In genomic region chr17:52600882-52601371, GRCm38 (mm10) we compare ENCODE assay signal across 8 mouse cellular contexts. TPM values are rescaled to one million over a fixed set of nuclear protein-coding genes. Genes with fewer than 3 reads are reported as not detected.
A peak's percentile ranks its signal among the peaks of the same experiment; 100 is the strongest.
DNase-seq lines count a peak whose midpoint lies in the region; ATAC-seq and TF ChIP-seq lines count a peak whose summit lies in the region.

No protein-coding gene starts in this region.

- H3K36me3 ChIP-seq in embryonic facial prominence, embryonic 13.5 days, result no peaks in the 10 kb centered on the region
- H3K36me3 ChIP-seq in heart, embryonic 16.5 days (ENCODE audit: control insufficient read depth, insufficient read depth), result no peaks in the 10 kb centered on the region
- no peaks in the 10 kb centered on the region for H3K36me3 ChIP-seq in liver, adult 2 months (ENCODE audit: control insufficient read depth, insufficient read depth, low read length)
- no peaks in the 10 kb centered on the region for H3K36me3 ChIP-seq in midbrain, embryonic 16.5 days (ENCODE audit: control insufficient read depth, insufficient read depth, low read length)

- TF ChIP-seq CTCF in liver, adult 2 months (IDR thresholded peaks at IDR 0.05; ENCODE audit: low read depth, low read length), result no peak

- no peak for TF ChIP-seq POLR2A in liver, adult 2 months (IDR thresholded peaks at IDR 0.05; ENCODE audit: extremely low read depth, insufficient read depth, low read length)

- H3K27me3 ChIP-seq in embryonic facial prominence, embryonic 13.5 days, result peaks cover 47% of the 10 kb centered on the region
- peaks cover 34% of the 10 kb centered on the region for H3K27me3 ChIP-seq in heart, embryonic 16.5 days (ENCODE audit: control insufficient read depth, insufficient read depth, low read length)
- H3K27me3 ChIP-seq in liver, adult 2 months (ENCODE audit: control insufficient read depth, insufficient read depth, low read length), result 0 out of 2 replicates have a peak, but pooled peaks cover 3% of the 10 kb centered on the region
- no peaks in the 10 kb centered on the region for H3K27me3 ChIP-seq in midbrain, embryonic 16.5 days (ENCODE audit: control insufficient read depth, insufficient read depth, low read depth, low read length)

- H3K4me3 ChIP-seq in embryonic facial prominence, embryonic 13.5 days, result peak overlapping the region; percentile 48
- H3K4me3 ChIP-seq in heart, embryonic 16.5 days (ENCODE audit: low read length), result peak overlapping the region; percentile 51
- peak overlapping the region; percentile 21; the same call in 1 of the 2 replicates for H3K4me3 ChIP-seq in liver, adult 2 months (ENCODE audit: insufficient read depth, low read depth, low read length)
- H3K4me3 ChIP-seq in midbrain, embryonic 16.5 days (ENCODE audit: low read depth, low read length), result peak overlapping the region; percentile 67

- no peaks in the 10 kb centered on the region for H3K9me3 ChIP-seq in embryonic facial prominence, embryonic 13.5 days
- no peaks in the 10 kb centered on the region for H3K9me3 ChIP-seq in heart, embryonic 16.5 days (replicated peaks; ENCODE audit: control insufficient read depth, low read length)
- H3K9me3 ChIP-seq in midbrain, embryonic 16.5 days (replicated peaks; ENCODE audit: control insufficient read depth, low read length, poor library complexity, severe bottlenecking), result no peaks in the 10 kb centered on the region

- H3K27ac ChIP-seq in embryonic facial prominence, embryonic 13.5 days, result no peak overlapping the region
- H3K27ac ChIP-seq in heart, embryonic 16.5 days (ENCODE audit: low read length), result no peak overlapping the region
- no peak overlapping the region for H3K27ac ChIP-seq in liver, adult 2 months (replicated peaks; ENCODE audit: insufficient read depth, low read depth, low read length)
- peak overlapping the region; percentile 94 for H3K27ac ChIP-seq in midbrain, embryonic 16.5 days (ENCODE audit: low read length)

- H3K79me2 ChIP-seq in liver, adult 2 months (ENCODE audit: control insufficient read depth, insufficient read depth, low read length), result no peaks in the 10 kb centered on the region

- peaks cover 15% of the 10 kb centered on the region for H3K4me1 ChIP-seq in embryonic facial prominence, embryonic 13.5 days
- H3K4me1 ChIP-seq in heart, embryonic 16.5 days (ENCODE audit: control insufficient read depth, insufficient read depth, low read length), result no peaks in the 10 kb centered on the region; the same call in 1 of the 2 replicates
- no peaks in the 10 kb centered on the region for H3K4me1 ChIP-seq in liver, adult 2 months (ENCODE audit: control insufficient read depth, insufficient read depth, low read length)
- peaks cover 8% of the 10 kb centered on the region for H3K4me1 ChIP-seq in midbrain, embryonic 16.5 days (ENCODE audit: control insufficient read depth, insufficient read depth, low read length)

- peak; percentile 0 for DNase-seq in spleen, adult 12 weeks (ENCODE audit: low spot score)
- no peak for DNase-seq in spleen, postnatal 14 days (ENCODE audit: low spot score in 2 of 2)
- peak; percentile 7 to 41 for DNase-seq in kidney, postnatal 25 days
- no peak for DNase-seq in liver, adult 2 months (ENCODE audit: extremely low read depth, low read depth, low spot score)
- peak; percentile 46 for DNase-seq in testis, postnatal 14 days (ENCODE audit: low spot score)

- WGBS in embryonic facial prominence, embryonic 13.5 days, result under 1% methylated on average over 22 of the region's 22 CpGs
- WGBS in heart, embryonic 16.5 days, result under 1% methylated on average over 21 of the region's 22 CpGs
- WGBS in liver, adult 2 months, result 1% methylated on average over 22 of the region's 22 CpGs
- 0% methylated on average over 22 of the region's 22 CpGs for WGBS in midbrain, embryonic 16.5 days

- ATAC-seq in embryonic facial prominence, embryonic 13.5 days (ENCODE audit: insufficient number of reproducible peaks, insufficient read depth, low FRiP score, low TSS enrichment, low read depth), result peak; percentile 76
- ATAC-seq in heart, embryonic 16.5 days (replicated peaks; ENCODE audit: extremely low read depth, insufficient read depth, low FRiP score), result peak; percentile 72
- ATAC-seq in midbrain, embryonic 16.5 days, result peak; percentile 97

- peak overlapping the region; percentile 61; the same call in 1 of the 2 replicates for H3K9ac ChIP-seq in embryonic facial prominence, embryonic 13.5 days
- peak overlapping the region; percentile 41; the same call in 1 of the 2 replicates for H3K9ac ChIP-seq in heart, embryonic 16.5 days (ENCODE audit: low read length)
- H3K9ac ChIP-seq in liver, adult 2 months (ENCODE audit: low read depth, low read length), result no peak overlapping the region
- peak overlapping the region; percentile 92 for H3K9ac ChIP-seq in midbrain, embryonic 16.5 days (ENCODE audit: low read depth, low read length)

- H3K4me2 ChIP-seq in embryonic facial prominence, embryonic 13.5 days, result peak overlapping the region; percentile 68
- peak overlapping the region; percentile 76 for H3K4me2 ChIP-seq in heart, embryonic 16.5 days (ENCODE audit: low read depth, low read length)
- H3K4me2 ChIP-seq in midbrain, embryonic 16.5 days (ENCODE audit: low read length), result peak overlapping the region; percentile 96

RNA-seq across cellular contexts. Expression of gene Kcnh8, which starts 1.6 kb away (rescaled TPM):
- polyA plus RNA-seq in embryonic facial prominence, embryonic 13.5 days (2015; fragmentation: Nextera tagmentation; extraction: Ambion mirVana), result 0.52 and 0.67 TPM in 2 replicates
- not detected in 2 replicates for polyA plus RNA-seq in heart, embryonic 16.5 days (2015; fragmentation: Nextera tagmentation; extraction: Ambion mirVana)
- not detected in 2 replicates for total RNA-seq in liver, adult 2 months (2014; rRNA removed)
- polyA plus RNA-seq in liver, adult 2 months (2012; rRNA removed), result not detected in 2 replicates
- polyA plus RNA-seq in midbrain, embryonic 16.5 days (2015; fragmentation: Nextera tagmentation; extraction: Ambion mirVana), result 4.7 and 6.6 TPM in 2 replicates

Comparison
In these comparisons a context has a peak if more than half of its experiments do, and no peak if none do; other contexts are left out.
1. DNase-seq: peak in spleen, adult 12 weeks (single experiment), kidney, postnatal 25 days (2 of 2) and testis, postnatal 14 days (single experiment); none in spleen, postnatal 14 days (0 of 2) and liver, adult 2 months (single experiment).
2. Peak in every context shown above with its lines, with median percentiles within 50 percentile points of each other: ATAC-seq, H3K4me2 ChIP-seq and H3K4me3 ChIP-seq.